Mouse (Mus musculus) liver, embryonic 14.5 days (tissue): ENCODE data around the gene B130006D01Rik. TPM values are rescaled to one million over a fixed set of nuclear protein-coding genes. Genes with fewer than 3 reads are reported as not detected.

Experiments
- ATAC-seq: fragments of 200-750 bp; cut with Nextera tagmentation; 2 replicates; pipeline ENCODE4 v1.8.0; 2017; ENCODE audit warnings: moderate number of reproducible peaks, mild to moderate bottlenecking, moderate library complexity; ENCODE audit not compliant: insufficient read depth
- DNase-seq, 3 experiments: peaks; one replicate each; pipeline ENCODE4 v3.0.0-alpha.2; 2012 to 2013; ENCODE audit warnings: low read depth in 3 of 3, low spot score in 3 of 3
- H3K27ac ChIP-seq: fragments of 300-500 bp; sonication (generic); 2 replicates; pipeline ENCODE4 v1.5.1; 2014; ENCODE audit warnings: moderate library complexity, mild to moderate bottlenecking, control low read depth, inconsistent platforms
- H3K27me3 ChIP-seq: fragments of 300-500 bp; sonication (generic); 2 replicates; pipeline ENCODE4 v1.6.1; 2014; ENCODE audit warnings: mild to moderate bottlenecking, low read length, moderate library complexity; ENCODE audit not compliant: control insufficient read depth, insufficient read depth
- H3K36me3 ChIP-seq: fragments of 300-500 bp; sonication (generic); replicated peaks from 2 replicates; pipeline ENCODE4 v1.6.1; 2014; ENCODE audit warnings: low read depth; ENCODE audit not compliant: control insufficient read depth, insufficient read depth
- H3K4me1 ChIP-seq, 2 experiments: fragments of 200-500 bp in 1 of 2; fragments of 300-500 bp in 1 of 2; sonication (generic) in 1 of 2; replicated peaks; 2 replicates each; pipeline ENCODE4 v1.6.1; 2012 to 2014; ENCODE audit warnings: antibody characterized with exemption in 1 of 2, inconsistent platforms in 1 of 2, low read length in 1 of 2; ENCODE audit not compliant: control insufficient read depth in 2 of 2, insufficient read depth in 2 of 2
- H3K4me2 ChIP-seq: fragments of 300-500 bp; sonication (generic); 2 replicates; pipeline ENCODE4 v1.6.1; 2014; ENCODE audit warnings: low read depth, mild to moderate bottlenecking, control low read depth, moderate library complexity
- H3K4me3 ChIP-seq, 2 experiments: fragments of 200-500 bp in 1 of 2; fragments of 300-500 bp in 1 of 2; sonication (generic) in 1 of 2; 2 replicates each; pipeline ENCODE4 v1.5.1; 2012 to 2014; ENCODE audit warnings: low read depth in 2 of 2, low read length in 2 of 2, mild to moderate bottlenecking in 2 of 2, control low read depth in 1 of 2, inconsistent platforms in 1 of 2, moderate library complexity in 1 of 2; ENCODE audit not compliant: insufficient read depth in 1 of 2
- H3K9ac ChIP-seq: fragments of 300-500 bp; sonication (generic); replicated peaks from 2 replicates; pipeline ENCODE4 v1.6.1; 2014; ENCODE audit warnings: mild to moderate bottlenecking, control low read depth, moderate library complexity
- H3K9me3 ChIP-seq: fragments of 300-500 bp; sonication (generic); 2 replicates; pipeline ENCODE4 v1.6.1; 2016; ENCODE audit warnings: low read length, mixed read lengths; ENCODE audit not compliant: control insufficient read depth
- CTCF ChIP-seq: IDR thresholded peaks from 2 replicates; pipeline ENCODE4 v1.5.1; 2016; ENCODE audit warnings: antibody characterized with exemption, low read depth, control low read depth
- EP300 ChIP-seq: IDR thresholded peaks from 2 replicates; pipeline ENCODE4 v1.6.1; 2016; ENCODE audit warnings: antibody characterized with exemption, low read depth
- WGBS: fragments of 180-500 bp; shearing (Covaris S2); extraction: QIAGEN DNeasy Blood & Tissue Kit; methylation state at CpG from one replicate; pipeline ENCODE4 v1.1.7; 2014; ENCODE audit not compliant: insufficient replicate concordance; 5-methylcytosine and 5-hydroxymethylcytosine counted together
- polyA plus RNA-seq, 2 experiments: library from polyadenylated mRNA; depleted of rRNA in 1 of 2; stranded (reverse) in 1 of 2; unstranded in 1 of 2; fragments of >200 nt; fragmentation: Nextera tagmentation in 1 of 2; extraction: Ambion mirVana in 1 of 2; gene quantifications; 2 replicates each; pipeline versions ENCODE4 v1.2.1 to v1.2.3; 2012 to 2014

Gene B130006D01Rik
- polyA plus RNA-seq, 2 experiments: 0.09 to 0.27 TPM

GRCm38 (mm10) chr11:95724466-95724865 is 1.1 kb downstream of the B130006D01Rik start:
- ATAC-seq (no peak), DNase-seq (no peak)
- Histone ChIP-seq H3K4me1 (peaks cover 3 to 14% of the 10 kb centered on the region in 2 experiments), H3K4me3 (no peak overlapping the region), H3K36me3 (no peaks in the 10 kb centered on the region), H3K9ac (no peak overlapping the region), H3K27ac (no peak overlapping the region), H3K4me2 (no peak overlapping the region), H3K9me3 (no peaks in the 10 kb centered on the region), H3K27me3 (no peaks in the 10 kb centered on the region)
- 76% methylated on average over 4 of the region's 4 CpGs for WGBS
- TF ChIP-seq EP300 (no peak), CTCF (no peak)

GRCm38 (mm10) chr11:95726156-95726555 is 2.8 kb downstream of the B130006D01Rik start:
- 75% methylated on average over 4 of the region's 4 CpGs for WGBS

GRCm38 (mm10) chr11:95727947-95728346 is 4.6 kb downstream of the B130006D01Rik start:
- Histone ChIP-seq H3K4me3 (no peak overlapping the region), H3K27ac (no peak overlapping the region), H3K9ac (no peak overlapping the region), H3K4me2 (no peak overlapping the region), H3K36me3 (no peaks in the 10 kb centered on the region), H3K9me3 (no peaks in the 10 kb centered on the region), H3K4me1 (peaks cover 3 to 15% of the 10 kb centered on the region in 2 experiments), H3K27me3 (no peaks in the 10 kb centered on the region)
- no peak for DNase-seq
- ATAC-seq: no peak
- 61% methylated on average over 5 of the region's 5 CpGs for WGBS
- no peak for TF ChIP-seq CTCF

More at GRCm38 (mm10) chr11:95726156-95726555, 2.8 kb downstream of the B130006D01Rik start:
- Histone ChIP-seq H3K36me3 (no peaks in the 10 kb centered on the region), H3K4me3 (no peak overlapping the region), H3K27ac (no peak overlapping the region), H3K27me3 (no peaks in the 10 kb centered on the region), H3K4me2 (no peak overlapping the region), H3K9me3 (no peaks in the 10 kb centered on the region), H3K9ac (no peak overlapping the region), H3K4me1 (peaks cover 3 to 15% of the 10 kb centered on the region in 2 experiments)
- no peak for ATAC-seq
- no peak for TF ChIP-seq EP300
- no peak for DNase-seq

- 68% methylated on average over 12 of the region's 12 CpGs for WGBS
- Histone ChIP-seq H3K36me3 (no peaks in the 10 kb centered on the region), H3K9ac (no peak overlapping the region), H3K27ac (no peak overlapping the region), H3K4me2 (peak overlapping the region; percentile 18; the same call in 1 of the 2 replicates), H3K9me3 (no peaks in the 10 kb centered on the region), H3K4me3 (no peak overlapping the region), H3K27me3 (no peaks in the 10 kb centered on the region), H3K4me1 (peaks cover 3 to 15% of the 10 kb centered on the region in 2 experiments)
- TF ChIP-seq CTCF (no peak), EP300 (no peak)
- ATAC-seq (no peak), DNase-seq (no peak)
Measured at GRCm38 (mm10) chr11:95728916-95729907, 5.8 kb downstream of the B130006D01Rik start.

GRCm38 (mm10) chr11:95734485-95734884 is 11.1 kb downstream of the B130006D01Rik start:
- DNase-seq (no peak), ATAC-seq (no peak)
- TF ChIP-seq CTCF (no peak), EP300 (no peak)
- Histone ChIP-seq H3K4me1 (peaks cover 3% of the 10 kb centered on the region in 2 experiments; a peak in 2 of 4 replicates), H3K9me3 (no peaks in the 10 kb centered on the region), H3K4me2 (no peak overlapping the region), H3K36me3 (no peaks in the 10 kb centered on the region), H3K27me3 (no peaks in the 10 kb centered on the region), H3K9ac (no peak overlapping the region), H3K4me3 (no peak overlapping the region), H3K27ac (no peak overlapping the region)
- 75% methylated on average over 2 of the region's 2 CpGs for WGBS
